Mouse (Mus musculus) heart, postnatal 4 days (tissue): ENCODE data around the gene 4930519G04Rik. TPM values are rescaled to one million over a fixed set of nuclear protein-coding genes. Genes with fewer than 3 reads are reported as not detected.
"Not testable (repeated sequence)": the region's sequence is repeated elsewhere in the genome, so short reads cannot be mapped to it uniquely, and the experiment has no call there.

Source experiments
- DNase-seq: peaks from one replicate; pipeline ENCODE4 v3.0.0; 2021
- total RNA-seq, 2 experiments: library from RNA; stranded (reverse); gene quantifications; 2 replicates each; pipeline ENCODE4 v1.2.3; 2021

The 4930519G04Rik gene
- total RNA-seq: not detected

DNA sequence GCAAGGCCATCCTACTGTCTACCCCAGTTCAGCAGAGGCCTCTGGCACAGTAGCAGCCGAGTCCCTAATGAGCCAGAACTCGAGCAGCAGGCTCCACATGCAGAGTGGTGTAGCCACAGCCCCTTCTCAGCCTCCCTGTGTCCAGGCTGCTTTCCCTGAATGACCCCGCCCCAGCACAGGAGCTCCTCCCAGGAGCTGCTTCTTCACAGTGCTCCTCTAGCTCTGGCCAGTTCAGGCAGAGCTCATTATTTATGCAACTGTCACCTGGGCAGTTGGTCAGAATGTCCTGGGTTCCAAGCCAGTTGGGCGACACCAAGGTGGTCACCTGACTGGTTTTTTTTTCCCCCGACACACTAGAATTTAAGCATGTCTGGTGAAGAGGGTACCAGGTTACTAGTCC lies at the start of gene 4930519G04Rik:
Gene 4930519G04Rik (plus strand): TSS at position 301 of the 400 bp plus-strand sequence.
- not testable (repeated sequence) for DNase-seq

GRCm38 (mm10) chr5:114804335-114804734 lies 49.1 kb upstream of the 4930519G04Rik start:
- DNase-seq: no peak

DNA sequence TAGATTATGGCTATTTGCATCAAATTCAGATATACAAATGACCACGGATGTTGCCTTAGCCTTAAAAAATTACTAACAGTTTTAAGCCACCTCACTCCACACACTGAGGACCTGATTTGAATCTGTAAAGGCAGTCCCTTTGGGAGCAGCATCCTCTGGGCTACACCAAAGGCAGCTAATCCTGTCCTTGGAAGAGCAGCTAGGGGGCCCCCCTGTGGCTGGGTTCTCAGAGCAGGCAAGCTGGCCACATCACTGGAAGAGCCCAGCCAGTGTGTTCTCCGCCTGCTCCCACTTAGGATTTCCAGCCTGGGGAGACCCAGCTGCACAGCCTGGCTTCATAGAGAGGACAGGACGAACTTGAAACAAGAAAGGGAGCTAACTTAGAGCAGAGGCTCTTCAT lies 48.5 kb upstream of the 4930519G04Rik start:
- peak; percentile 53 for DNase-seq

DNA sequence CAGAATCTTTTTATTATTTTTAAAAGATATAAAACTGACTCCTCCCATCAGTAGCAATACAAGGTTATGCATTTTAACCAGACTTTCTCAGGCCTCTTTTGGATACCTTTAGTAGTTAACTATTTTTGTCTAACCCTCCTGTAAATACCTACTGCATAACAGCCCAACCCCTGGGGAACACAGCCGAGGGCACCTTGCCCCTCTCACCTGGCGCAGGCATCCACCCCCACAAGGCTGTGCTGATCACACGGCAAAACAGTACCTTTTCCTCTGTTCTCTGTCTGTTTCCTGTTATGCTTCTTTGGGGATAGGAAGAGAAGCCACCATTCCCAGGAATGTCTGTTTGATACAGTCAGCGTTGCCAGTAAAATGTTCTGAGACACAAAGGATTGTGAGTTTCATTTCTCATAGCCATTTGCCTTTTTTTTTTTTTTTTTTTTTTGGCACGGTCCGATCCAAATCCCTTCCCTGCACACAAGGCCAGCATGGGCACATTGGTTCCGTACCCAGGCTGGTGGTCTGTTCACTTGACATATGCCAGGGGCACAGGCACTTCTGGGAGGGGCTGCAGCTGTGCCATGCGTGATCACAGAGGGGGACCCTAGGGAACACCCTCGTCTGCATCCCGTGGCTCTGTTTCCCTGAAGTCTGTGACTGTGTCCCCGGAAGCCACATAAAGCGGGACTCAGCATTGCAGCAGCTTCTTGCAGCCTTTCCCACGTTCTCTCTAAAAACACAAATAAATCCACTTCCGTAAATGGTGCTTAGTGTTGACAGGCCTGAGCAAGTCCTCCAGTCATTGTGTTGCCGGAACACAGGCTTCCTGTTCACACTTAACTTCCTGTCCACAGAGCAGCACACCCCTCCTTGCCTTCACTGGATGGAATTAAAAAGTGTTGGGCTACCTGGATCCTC lies 47.8 kb upstream of the 4930519G04Rik start:
- no peak for DNase-seq

DNA sequence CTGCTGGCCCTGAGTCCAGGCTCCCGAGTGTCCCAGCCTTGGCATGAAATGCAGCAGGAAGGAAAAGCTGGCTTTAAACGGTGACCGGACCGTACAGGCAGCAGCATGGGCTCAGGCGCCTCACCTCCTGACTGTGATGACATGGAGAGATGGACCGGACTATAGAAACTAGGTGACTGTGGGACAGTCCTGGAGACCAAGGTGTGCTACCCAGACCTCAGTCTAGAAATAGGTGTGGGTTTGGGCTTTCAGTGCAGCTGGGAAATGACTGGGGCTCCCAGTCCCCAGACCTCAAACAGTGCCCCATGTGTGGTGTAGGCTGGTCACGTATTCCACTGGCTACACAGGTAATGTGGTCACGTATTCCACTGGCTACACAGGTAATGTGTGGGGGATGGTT lies 46.8 kb upstream of the 4930519G04Rik start:
- no peak for DNase-seq

- DNase-seq: no peak
Observed at GRCm38 (mm10) chr5:114807063-114807462, 46.4 kb upstream of the 4930519G04Rik start.

DNA sequence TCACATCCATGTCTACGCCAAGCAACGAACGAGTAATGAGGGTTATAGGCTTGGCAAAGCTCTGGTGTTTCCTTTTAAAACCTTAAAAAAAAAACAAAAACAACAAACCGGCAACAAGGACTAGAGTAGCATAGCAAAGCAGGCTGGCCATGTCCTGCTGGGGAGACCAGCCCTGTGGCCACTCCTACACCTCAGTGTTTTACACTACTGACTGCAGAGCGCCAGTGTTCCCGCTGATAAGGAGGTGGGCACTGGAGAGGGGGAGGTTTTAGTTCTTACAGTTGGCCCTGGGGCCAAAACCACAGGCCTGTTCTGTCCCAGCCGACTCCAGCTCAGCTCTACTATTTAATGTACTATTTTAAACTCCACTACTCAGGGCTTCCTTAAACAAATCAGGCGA lies 46.0 kb upstream of the 4930519G04Rik start:
- DNase-seq: no peak

- no peak for DNase-seq
Observed at GRCm38 (mm10) chr5:114807893-114808292, 45.6 kb upstream of the 4930519G04Rik start.

DNA sequence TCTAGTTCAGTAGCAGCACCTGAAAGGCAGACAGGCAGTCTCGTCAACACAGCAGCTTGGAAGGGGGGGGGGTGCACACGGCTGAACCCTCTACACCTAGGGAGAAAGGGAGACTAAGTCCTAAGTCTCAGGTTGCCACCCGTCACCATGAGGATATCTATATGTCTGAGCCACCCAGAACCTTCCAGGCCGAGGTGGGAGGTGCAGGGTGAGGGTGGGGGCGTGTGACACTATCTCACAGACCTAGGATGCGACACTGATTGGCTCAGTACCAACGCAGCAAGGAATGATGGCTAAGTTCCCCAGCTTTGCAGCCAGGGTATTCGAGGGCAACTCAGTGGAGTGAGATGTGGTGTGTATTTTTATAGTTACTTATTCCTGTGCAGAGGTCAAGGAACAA lies 45.1 kb upstream of the 4930519G04Rik start:
- no peak for DNase-seq

GRCm38 (mm10) chr5:114809181-114809756 lies 44.2 kb upstream of the 4930519G04Rik start:
- no peak for DNase-seq

DNA sequence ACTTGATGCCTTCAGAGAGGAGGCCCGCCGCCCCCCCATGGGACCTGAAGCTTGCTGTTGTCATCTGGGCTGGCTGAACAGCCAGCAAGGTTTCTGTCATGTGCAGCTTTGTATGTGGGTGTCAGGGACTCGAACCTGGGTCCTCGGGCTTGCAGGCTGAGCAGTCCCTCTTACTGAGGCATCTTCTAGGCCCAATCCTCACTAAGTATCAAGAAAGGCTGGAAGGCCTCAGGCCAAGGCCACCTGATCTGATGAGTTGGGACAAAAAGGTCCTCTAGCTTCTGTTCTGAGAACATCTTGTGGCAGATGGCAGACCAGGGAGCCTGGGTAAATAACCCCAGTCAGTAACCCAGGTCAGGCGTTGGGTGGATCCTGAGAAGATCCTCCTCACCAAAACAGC lies 43.6 kb upstream of the 4930519G04Rik start:
- no peak for DNase-seq

GRCm38 (mm10) chr5:114813525-114814181 lies 39.8 kb upstream of the 4930519G04Rik start:
- DNase-seq: peak; percentile 89

DNA sequence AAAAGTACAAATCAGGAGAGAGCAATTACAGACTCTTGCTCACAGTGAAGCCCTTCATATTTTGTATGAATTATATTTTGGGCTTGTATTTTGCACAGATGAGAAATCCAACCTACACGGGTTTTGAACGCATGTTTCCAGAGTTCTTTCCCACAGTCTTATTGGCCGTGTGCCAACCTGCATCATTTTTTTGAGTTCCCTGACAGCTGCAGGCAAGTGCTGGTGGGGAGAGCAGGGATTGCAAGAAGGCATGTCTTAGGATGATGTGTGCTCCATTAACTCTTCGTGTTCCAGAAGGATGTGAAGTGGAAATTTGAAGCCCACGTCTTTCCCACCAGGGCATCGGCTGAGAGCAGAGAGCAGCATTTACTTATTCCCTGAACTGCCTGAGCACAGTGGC lies 36.9 kb upstream of the 4930519G04Rik start:
- no peak for DNase-seq

DNA sequence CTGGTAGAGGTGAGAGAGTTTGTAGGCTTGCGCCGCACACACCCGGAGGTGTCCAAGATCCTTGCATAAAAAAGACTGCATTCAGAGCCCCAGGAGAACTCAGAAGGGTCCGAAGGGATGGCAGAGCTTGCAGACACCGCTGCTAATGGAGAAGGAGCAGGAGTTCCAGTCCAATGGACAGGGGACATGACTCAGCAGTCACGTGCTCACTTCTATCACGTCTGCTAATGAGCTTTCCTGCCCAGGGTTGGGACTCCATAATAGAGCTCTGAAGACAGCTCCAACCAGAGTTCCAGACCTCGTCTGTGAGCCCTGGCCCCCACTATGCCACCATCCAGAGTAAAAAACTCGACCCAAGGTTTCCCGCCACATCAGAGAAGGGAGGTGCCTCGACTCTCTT lies 35.3 kb upstream of the 4930519G04Rik start:
- no peak for DNase-seq

DNA sequence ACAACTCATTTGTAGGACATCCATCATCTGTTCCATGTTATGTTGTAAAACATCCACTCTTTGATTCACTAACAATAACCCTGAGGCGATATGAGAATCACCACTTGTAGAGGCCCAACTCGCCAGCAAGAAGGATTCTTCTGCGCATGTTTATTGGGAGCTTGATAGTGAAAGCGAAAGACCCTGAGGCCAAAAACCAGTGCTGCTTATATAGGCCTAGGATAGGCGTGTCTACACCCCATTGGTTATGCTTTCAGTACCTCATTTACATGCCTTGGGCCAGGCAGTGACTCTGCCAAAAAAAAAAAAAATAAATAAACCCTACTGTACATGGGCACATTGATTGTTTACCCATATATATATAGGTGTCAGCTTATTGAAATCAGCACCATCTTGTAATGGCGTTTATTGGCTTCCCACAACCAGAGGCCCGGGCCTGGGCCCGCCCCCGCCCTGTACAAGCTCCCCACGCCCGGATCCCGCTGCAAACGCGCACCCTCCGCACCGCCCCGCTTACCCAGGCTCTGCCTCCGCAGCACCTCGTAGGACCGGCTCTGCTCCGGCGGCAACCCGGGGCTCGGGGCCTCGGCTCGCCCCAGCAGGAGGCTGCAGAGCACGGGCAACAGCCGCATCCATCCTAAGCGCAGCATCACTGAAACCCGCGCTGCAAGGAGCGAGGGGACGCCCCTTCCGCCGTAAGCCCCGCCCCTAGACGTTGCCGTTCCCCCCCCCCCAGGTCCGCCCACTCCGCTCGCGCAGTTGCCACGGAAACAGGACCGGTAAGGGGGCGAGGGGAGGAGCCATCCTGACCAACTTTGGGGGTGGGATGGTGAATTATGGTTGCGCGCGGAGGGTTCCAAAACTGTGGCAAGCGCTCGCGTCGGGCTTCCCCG lies 30.4 kb upstream of the 4930519G04Rik start, which contains the start of gene 1500011B03Rik:
Gene 1500011B03Rik (minus strand): TSS at position 673 of the 893 bp plus-strand sequence.
- peak; percentile 78 for DNase-seq

GRCm38 (mm10) chr5:114824197-114824596 lies 29.3 kb upstream of the 4930519G04Rik start:
- DNase-seq: no peak

- DNase-seq: peak; percentile 64
Observed at GRCm38 (mm10) chr5:114825978-114826691, 27.3 kb upstream of the 4930519G04Rik start.

DNA sequence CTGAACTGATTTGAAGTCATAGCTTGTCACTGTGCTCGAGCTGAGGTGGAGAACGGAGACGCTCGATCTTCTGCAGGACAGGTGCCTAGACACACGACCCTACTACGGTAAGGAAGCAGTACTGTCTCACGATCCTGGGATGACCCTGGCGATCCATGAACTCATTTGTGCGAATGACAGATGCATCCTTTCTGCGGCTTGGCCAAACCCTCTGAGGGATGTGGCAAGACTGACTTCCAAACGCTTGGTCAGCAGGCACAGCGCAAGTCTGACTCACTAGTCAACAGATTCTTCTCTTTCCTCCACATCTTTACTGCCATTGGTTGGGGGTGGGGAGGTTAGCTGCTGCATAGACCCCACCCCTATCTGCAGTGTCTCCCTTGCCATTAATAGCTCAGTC lies 26.0 kb upstream of the 4930519G04Rik start:
- DNase-seq: no peak

GRCm38 (mm10) chr5:114829740-114830139 lies 23.7 kb upstream of the 4930519G04Rik start:
- no peak for DNase-seq

DNA sequence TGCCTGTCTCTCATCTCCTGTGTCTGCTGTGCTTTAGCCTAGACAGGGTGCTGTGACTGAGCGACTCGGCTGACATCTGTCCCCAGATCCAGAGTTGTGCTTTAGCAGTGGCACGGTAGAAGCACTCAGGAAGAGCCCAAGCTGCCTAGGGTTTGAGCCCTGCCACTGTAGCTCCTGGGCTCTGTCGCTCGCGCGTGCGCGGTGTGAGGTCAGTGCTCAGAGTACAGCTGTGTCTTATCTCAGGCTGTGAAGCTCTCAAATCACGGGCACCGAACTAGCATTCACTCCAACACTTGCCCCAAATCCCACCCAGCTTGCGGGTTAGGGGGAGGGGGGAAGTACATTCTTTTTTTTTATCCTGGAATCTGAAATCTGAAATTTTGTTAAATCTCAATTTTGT lies 16.6 kb upstream of the 4930519G04Rik start:
- no peak for DNase-seq

DNA sequence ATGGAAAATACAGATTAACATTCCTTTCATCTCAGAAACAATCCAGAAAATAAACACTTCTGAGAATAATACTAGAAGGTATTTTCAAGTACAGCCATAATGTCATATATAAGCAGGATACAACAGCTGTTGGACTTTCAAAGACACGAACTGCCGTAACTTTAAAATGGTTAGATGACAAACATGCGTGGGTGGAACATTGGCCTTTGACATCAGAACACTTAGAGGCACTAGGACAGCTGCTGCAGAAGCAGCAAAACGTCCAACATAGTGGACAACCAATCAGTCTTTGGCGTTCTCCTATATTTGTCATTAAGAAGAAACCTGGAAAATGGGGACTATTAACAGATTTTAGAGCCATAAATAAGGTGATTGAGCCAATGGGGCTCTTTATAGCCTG lies 13.0 kb upstream of the 4930519G04Rik start:
- not testable (repeated sequence) for DNase-seq
